Mouse (Mus musculus) CD4-positive helper T cell, adult 2 months (primary cell): ENCODE results near the gene Gm11733.

Experiments
- DNase-seq: peaks from one replicate; pipeline ENCODE4 v3.0.0-alpha.2; 2012; ENCODE audit warnings: low read depth, missing footprints, low spot score

The Gm11733 gene

GRCm38 (mm10) chr11:117478271-117479006 lies 5.7 kb upstream of the Gm11733 start:
- no peak for DNase-seq

DNA sequence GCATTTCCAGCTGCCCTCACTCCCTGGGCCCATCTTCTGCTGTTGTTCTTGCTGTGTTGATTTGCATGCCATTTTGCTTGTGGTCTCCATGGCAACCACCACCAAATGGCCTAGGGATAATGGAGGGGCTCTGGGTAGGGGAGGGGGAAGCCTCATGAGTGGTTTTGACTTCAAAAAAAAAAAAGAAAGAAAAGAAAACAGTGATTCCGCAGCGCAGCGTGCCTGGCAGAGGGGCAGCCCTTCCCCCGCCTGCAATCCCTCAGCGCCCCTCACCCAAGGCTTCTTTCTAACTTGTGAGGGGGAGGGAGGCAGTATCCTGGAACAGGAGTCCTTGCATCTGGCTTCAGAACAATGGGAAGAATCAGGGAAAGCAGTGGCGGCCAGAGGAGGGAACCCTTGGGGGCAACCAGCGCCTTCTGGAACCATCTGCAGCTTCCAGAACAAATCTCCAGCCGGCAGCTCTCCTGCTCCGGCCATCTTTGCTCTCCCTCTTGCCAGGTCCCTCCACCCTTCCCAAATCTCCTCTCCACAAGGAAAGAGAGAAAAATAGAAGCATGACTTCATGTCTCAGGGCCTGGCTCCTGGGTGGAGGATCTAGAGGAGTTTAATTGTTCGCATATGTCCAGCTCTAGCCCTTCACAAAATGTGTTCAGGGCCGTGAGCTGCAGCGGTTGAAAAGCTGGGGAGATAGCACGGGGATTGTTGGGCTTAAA lies 5.0 kb upstream of the Gm11733 start:
- DNase-seq, result no peak

DNA sequence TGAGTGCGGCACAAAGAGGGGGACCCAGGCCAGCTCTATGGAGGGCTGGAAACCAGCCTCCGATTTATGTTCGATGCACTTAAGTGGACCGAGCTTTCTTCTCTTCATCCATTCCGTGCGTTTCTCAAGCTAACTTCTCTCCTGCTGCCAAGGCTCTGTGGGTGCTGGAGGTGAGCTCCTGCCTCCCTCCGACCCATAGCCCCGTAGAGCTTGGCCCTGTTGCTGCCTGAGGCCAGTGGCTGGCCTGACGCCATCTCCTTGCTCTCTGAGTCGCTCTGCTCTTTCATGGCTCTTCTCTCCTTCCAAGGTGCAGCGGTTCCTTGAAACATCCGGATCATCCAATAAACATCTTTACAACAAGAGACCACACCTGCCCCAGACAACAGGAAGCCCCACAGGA lies 4.4 kb upstream of the Gm11733 start:
- no peak for DNase-seq

DNA sequence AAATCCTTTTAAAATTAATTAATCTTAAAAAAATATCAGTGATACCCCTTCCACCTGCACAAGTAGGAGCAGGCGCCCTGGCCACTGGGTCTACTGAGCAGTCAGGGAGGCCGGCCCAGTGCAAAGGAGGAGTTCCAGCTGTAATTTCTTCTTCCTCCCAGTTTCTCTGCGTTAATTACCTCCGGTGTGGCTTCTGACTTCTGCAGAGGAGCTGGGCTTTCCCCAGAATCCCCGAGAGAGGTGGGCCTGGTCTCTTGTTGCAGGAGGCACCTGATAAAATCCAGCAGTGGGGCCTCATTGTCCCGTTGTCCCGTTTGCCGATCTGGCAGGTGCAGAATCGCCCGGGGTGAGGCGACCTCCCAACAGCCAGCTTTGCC lies 1.9 kb upstream of the Gm11733 start:
- peak; percentile 23 for DNase-seq

DNA sequence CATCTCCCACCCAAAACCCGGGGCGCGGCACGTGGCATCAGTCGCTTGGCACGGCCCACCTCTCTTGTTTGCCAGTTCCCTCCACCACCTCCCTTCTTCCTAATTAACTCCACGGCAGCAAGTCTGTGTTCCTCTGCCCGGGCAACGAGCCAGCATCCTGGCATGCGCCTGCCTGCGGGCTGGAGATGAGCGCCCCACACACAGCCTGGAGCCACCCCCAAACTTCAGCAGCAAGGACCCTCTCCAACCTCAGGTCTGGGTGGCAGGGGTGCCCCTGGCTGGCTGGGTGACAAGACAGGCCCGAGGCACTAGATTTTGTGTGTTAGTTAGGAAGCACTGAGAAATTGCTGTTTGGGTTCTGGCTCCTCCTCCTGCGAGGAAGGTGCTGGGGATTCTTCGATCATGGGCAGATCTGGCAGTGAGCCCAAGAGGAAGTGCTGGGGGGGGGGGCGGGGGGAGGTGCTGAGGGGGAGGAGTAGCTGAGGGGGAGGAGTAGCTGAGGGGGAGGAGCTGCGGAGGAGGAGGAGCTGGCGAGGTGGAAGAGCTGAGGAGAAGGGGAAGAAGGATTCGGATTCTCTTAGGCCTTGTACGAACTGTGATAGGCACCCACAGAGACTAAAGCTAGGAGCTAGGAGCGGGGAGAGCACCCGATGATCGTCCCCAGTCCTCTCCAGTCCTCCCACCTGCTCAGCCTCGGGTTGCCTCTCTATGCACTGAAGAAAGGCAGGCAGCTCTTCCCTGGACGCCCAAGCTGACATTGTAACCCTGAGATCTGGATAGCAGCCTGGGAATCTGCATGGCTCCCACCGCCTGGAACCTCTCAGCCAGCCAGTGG lies 1.3 kb upstream of the Gm11733 start:
- DNase-seq, result peak; percentile 80

DNA sequence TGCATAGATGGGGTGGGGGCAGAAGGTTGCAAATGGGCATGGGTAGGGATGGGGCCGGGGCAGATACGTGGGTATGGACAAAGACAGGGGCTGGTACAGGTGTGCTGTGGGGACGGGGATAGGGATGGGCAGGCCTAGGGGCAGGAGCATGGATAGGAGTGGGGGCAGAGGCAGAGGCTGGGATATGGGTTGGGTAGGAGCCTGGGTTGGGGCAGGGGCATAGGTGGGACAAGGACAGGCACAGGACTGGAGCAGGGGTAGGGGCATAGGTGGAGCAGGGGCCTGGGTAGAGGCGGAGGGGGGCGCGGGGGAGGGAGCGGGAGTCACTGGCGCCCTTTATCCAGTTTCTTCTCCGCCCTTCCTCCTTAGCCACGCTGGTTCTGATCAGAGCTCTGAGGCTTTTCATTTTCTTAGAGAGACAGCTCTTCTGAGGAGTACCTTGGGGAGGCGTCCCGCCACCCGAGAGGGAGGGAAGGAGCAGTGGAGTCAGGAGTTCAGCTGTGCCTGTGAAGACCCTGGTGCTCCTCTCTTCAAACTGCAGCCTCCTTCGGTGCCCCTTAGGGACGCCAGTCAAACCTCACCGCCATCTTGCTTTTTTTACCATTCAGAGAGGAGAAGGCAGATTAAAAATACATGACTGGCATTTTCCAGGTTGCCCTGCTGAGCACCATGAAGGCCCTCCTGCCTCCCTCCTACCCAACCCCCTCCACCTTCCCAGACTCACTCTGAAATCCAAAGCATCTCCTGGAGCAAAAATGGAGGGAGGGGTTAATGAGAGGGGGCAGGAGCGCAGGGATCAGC lies 7.4 kb downstream of the Gm11733 start:
- DNase-seq, result no peak

GRCm38 (mm10) chr11:117492209-117492505 lies 8.0 kb downstream of the Gm11733 start:
- no peak for DNase-seq

DNA sequence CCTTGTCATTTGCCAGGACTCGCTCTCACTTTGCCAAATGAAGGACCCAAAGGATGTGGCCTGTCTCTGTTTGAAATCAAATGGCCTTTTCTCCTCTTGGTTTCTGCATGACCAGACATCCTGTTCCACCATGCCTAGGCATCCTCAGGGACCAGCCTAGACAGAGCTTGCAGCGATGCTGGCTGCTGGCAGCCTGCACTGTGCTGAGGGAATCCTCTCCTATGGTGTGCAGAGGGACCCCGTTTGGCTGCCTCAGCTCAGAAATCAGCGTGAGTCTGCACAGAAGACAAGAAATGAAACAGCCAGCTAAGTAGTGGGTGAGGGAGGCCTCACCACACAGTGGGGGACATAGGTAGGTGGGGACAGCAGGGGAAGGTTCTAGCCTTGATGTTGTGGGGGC lies 12.6 kb downstream of the Gm11733 start:
- no peak for DNase-seq

- DNase-seq, result no peak
These were observed 13.3 kb downstream of the Gm11733 start for GRCm38 (mm10) chr11:117497256-117498136.

DNA sequence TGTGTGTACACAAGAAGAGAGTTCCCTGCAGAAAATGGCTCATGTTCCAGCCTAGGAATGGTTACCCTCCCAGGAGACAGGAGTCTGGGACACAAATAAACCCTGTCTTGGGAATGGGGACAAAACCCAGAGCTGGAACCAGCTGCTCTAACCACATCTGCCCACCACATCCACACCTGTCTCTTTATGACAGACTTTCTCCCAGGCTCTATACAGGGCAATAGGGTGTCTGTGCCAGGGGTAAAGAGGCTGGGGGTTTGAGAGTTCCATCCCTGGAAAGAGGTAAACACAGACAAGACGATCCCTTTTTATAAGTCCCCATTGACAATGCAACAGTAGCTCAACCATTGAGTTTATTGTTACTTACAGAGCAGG lies 14.0 kb downstream of the Gm11733 start:
- no peak for DNase-seq

GRCm38 (mm10) chr11:117508972-117509371 lies 24.8 kb downstream of the Gm11733 start:
- no peak for DNase-seq

DNA sequence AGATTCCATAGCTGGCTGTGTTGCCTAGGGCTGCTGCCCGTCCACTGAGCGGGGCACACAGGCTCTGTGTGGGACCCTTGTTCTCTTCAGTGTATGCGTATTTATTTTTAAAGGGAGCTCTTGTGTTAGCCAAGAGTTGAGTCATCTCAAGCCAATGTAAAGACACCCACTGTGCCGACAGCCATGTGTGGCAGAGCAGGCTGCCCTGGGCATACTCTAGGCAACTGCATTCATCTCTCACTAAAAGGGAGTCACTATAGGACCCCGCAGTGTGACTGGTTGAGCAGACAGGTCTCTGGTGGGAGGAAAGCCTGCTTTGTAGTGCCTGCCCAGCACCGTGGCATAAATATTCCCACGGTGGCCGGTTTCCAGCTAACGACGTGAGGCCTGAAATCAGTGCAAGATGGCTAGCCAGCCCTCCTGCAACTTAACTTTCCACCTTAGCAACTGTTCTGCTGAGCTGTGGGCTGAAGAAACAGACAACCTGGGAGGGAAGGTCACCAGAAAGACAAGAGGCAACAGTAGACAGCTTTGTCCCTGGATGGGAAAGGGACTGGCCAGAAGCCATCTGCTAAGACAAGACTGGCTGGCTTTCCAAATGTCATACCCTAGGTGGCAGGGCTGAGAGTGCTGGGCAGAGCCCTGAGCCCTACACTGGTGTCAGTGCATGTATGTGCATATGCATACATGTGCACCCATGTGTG lies 31.7 kb downstream of the Gm11733 start:
- DNase-seq, result no peak

DNA sequence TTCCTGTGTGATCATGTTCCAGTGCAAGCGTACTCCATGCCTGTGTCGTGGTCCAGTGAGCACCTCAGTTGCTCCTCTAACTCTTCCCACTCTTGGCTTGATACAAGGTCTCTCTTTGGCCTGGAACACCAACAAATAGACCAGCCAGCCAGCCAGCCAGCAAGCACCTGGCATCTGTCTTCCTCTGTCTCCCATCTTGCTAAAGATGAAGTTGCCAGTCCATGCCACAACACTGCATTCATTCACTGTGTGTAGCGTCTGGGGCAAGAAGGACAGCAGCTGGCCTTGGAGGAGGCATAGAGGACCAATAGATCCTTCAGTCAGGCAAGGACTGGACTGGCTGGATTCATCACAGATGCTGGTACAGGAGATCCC lies 32.2 kb downstream of the Gm11733 start:
- DNase-seq, result no peak

DNA sequence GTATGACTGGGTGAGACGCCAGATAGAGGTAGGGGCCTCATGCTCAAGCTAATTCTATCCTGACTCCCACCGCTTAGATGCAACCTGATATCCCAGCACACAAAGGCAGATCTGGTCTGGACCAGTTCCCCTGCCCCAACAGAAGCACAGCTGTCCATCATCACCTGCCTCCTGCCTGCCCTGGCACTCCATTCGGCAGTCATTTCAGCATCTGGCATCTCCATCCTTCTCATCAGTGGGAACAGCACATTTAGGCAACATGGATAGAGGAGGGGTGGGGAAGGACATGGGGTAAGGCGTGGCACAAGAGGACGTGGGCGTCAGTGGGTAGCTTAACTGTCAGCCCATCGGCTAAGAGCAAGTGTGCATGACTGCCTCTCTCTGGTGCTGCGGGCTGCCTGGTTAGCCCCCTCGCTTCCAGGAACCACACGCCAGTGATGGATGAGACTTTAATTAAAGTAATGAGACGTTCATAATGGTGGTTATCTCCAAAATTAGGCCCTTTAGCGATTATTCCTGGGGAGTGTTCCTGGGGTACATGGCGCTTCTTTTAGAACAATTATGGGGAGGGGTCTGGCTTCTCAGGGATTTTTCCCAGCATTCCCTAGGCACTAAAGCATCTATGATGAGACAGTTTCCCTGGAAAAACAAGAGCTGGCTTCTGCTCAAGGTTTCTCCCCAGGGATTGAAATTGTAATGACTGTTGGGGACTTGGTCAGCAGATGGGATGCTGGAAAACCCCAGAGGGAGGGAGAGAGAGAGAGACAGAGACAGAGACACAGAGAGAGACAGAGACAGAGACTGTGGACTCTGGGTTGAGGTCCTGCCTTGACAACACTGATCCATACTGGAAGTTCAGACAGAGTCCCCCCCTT lies 38.0 kb downstream of the Gm11733 start:
- DNase-seq, result no peak

- DNase-seq, result no peak
These were observed 38.8 kb downstream of the Gm11733 start for GRCm38 (mm10) chr11:117522879-117523519.

DNA sequence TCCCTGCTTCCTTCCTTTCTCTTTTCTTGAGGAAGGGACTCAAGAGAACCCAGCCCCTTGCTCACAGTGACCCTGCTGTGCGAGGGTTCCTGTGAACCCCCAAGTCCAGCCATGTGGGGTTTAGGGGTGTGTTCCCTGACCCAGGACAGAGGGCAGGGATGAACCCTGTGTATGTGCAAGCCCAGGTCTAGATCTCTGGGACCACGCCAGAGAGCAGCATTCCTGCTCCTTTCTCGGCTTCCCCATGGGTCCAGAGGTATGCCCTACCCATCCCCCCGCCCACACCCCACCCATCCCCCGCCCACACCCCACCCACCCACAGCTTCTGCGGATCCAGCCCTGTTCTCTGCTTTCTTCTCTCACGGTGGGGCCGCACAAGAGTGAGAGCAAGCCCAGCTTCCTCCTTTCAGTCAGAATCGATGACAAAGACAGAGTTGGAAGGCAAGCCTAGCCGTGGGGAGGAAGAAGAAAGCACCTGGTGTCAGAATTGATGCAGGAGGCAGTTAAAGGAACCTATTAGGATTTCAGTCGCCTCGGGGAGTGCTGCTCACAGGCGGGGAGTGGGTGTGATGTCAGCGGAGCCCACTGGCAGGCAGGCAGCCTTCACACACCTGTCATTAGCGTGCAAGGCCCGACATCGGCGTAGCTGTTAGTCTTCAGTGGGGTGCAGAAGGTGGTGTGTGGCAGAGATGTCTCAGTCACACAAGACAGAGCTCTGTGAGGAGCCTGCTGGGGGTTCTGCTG lies 41.6 kb downstream of the Gm11733 start:
- DNase-seq, result no peak

GRCm38 (mm10) chr11:117532374-117532773 lies 48.2 kb downstream of the Gm11733 start:
- no peak for DNase-seq

DNA sequence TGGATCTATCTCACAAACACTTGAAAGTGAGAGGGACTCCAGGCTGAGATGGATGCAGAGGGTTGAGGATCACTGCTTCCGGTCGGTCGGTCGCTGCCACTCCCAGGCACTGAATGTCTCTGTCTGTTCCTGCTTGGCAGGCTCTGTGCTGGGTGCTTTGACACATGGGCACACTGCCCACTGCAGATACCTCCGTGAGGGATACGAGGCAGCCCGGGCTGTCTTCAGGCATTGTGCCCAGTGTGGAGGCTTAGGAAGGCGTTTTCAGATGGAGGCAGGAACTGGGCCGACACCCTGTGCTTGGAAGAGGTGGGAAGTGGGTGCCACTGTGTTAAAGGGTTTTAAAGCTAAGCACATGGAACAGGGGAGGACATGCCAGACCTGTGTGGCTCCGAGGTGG lies 50.7 kb downstream of the Gm11733 start:
- no peak for DNase-seq
